Mouse (Mus musculus): ENCODE results near the gene Rfx1.

The Rfx1 gene

GRCm38 (mm10) chr8:84066291-84066930 lies at the start of gene Rfx1:
Rfx1 (plus strand) TSS chr8:84066834.
- peak; percentile 95 to 98 for DNase-seq (ENCODE audit: low spot score in 2 of 2)

GRCm38 (mm10) chr8:84019738-84020137 lies 46.9 kb upstream of the Rfx1 start:
- no peak for DNase-seq (ENCODE audit: low spot score in 2 of 2)

- DNase-seq (ENCODE audit: low spot score in 2 of 2): no peak
Observed at GRCm38 (mm10) chr8:84021096-84021495, 45.5 kb upstream of the Rfx1 start, which contains the start of gene Palm3. Palm3 (plus strand) TSS chr8:84021471.

GRCm38 (mm10) chr8:84021569-84021968 lies 45.1 kb upstream of the Rfx1 start:
- DNase-seq (ENCODE audit: low spot score in 2 of 2): no peak

- no peak for DNase-seq (ENCODE audit: low spot score in 2 of 2)
Observed at GRCm38 (mm10) chr8:84023085-84023484, 43.5 kb upstream of the Rfx1 start.

DNA sequence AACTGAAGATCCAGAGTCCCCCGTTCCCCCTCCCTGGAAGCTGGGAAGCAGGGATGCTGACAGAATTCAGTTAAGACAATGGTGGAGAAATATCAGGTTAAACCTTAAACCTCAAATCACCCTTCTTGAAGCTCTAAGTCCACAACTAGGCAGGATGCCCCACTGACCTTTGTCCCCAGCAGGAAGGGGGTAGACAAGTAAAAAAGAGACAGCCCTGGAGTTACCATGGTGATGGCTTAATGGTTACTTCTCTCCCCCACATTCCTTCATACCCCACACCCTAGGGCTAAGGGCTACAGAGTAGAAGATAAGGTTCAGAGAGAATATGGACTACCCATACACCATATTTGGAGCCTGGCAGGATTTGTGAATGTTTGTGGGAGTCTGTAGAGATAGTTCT lies 43.0 kb upstream of the Rfx1 start:
- DNase-seq (ENCODE audit: low spot score in 2 of 2): no peak

- DNase-seq (ENCODE audit: low spot score in 2 of 2): peak; percentile 56 to 76
Observed at GRCm38 (mm10) chr8:84024171-84024570, 42.5 kb upstream of the Rfx1 start.

DNA sequence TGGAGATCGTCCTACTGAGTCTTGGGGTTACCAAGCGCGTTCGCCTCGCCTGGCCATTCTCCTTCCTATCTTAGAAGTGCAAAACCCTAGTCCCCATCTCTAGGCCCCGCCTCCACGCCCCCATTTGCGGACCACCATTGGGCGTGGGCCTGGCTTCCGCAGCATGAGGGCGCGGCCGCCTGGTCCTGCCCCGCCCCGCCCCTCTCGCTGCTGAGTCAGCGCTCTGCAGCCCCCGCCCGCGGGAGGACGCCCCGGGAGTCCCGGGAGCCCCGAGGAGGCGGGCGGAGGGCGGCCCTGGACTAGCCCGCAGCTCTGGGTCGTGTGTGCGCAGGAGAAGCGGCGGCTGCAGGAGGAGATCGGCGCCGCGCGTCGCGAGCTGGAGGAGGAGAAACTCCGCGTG lies 40.8 kb upstream of the Rfx1 start:
- peak in 1 of 2 experiments; percentile 55 for DNase-seq (ENCODE audit: low spot score in 2 of 2)

DNA sequence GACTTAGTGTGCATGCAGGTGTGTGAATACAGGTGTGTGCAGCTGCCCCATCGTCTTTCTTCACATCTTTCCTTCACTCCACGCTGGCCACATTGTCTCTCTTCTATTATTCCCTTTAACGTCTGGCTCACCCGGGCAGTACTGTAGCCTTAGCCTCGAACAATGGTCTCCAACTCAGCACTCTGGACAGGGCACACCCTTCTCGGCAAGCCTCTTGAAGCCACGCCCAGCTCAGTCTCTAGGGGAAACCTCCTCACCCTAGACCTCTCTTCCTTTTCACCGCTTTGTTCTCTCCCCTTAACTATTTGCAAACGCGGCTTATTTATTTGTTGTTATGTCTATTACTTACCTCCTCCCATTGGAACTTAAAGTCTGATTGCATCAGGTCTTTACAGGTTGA lies 39.2 kb upstream of the Rfx1 start:
- peak in 1 of 2 experiments; percentile 75 for DNase-seq (ENCODE audit: low spot score in 2 of 2)

DNA sequence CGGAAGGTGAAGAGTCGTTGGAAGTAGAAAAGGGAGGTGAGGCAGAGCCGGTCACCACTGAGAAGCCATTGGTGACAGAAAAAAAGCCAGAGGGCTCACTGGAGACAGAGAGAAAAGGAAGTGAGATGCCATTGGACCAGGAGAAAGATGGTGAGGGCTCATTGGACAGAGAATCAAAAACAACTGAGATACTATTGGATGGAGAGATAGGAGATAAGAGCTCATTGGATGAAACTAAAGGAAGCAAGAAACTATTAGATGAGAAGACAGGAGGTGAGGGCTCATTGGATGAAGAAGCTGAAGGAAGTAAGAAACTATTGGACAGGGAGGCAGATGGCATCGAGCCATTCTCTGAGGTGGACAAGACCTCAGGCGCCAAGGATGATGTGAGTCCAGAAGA lies 37.4 kb upstream of the Rfx1 start:
- DNase-seq (ENCODE audit: low spot score in 2 of 2): no peak

GRCm38 (mm10) chr8:84032777-84033176 lies 33.9 kb upstream of the Rfx1 start:
- no peak for DNase-seq (ENCODE audit: low spot score in 2 of 2)

GRCm38 (mm10) chr8:84038015-84038414 lies 28.6 kb upstream of the Rfx1 start:
- DNase-seq (ENCODE audit: low spot score in 2 of 2): no peak

DNA sequence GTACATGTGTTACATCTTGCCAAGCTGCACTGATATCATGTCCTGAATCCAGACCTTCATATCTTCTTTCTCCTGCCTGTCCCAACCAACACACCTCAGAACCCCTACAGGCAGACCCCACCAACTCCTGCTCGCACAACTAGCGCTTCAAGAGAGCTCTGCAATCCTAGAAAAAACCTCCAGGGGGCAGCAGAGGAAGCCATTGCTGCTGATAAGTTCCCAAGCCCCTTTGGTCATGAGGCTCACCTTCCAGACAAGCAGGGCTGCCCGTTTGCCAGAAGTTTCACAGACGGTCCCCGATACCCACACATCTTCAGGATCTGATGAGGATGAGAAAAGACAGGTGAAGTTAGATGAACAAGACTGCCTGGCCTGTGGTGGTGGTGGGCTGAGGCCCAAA lies 27.6 kb upstream of the Rfx1 start:
- DNase-seq (ENCODE audit: low spot score in 2 of 2): peak; percentile 56 to 79

- peak; percentile 44 to 68 for DNase-seq (ENCODE audit: low spot score in 2 of 2)
Observed at GRCm38 (mm10) chr8:84042066-84042947, 24.3 kb upstream of the Rfx1 start, which contains the start of gene Il27ra. Il27ra (minus strand) TSS chr8:84042589.

DNA sequence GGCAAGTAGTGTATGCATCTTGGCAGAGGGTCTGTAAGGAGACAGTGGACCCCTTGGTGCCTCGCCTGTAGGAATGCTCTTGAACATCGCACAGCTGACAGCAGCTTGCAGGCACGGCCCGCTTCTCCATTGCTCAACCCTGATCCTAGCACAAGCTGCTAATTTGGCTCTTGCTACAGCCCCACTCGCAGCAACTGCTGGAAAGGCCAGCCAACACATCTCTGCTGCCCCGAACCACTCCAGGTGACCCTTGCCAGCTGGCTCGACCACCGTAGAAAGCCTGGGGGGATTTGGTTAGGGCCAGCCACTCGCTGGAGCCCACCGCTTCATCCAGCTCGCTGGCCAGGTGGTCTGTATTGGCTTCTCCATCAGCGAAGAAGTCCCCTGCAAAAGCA lies 23.7 kb upstream of the Rfx1 start:
- no peak for DNase-seq (ENCODE audit: low spot score in 2 of 2)

GRCm38 (mm10) chr8:84044103-84044502 lies 22.5 kb upstream of the Rfx1 start:
- no peak for DNase-seq (ENCODE audit: low spot score in 2 of 2)

DNA sequence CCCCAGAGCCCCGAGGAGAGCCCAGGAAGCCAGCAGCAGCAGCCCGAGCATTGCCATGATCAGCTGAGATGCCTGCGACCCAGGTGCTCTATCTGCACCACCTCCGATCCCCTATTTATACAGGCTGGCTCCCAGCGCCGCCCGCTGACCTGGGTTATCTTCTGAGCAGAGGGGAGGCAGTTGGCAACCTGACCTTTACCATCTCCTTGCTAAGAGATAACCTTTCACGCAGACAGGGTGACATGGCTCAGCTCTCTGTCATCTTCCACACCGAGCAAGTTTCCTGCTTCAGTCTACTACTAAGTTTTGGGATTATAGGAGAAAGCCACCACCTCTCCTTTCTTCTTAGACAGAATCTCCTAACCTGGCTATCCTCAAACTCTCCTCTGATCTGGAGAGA lies 21.7 kb upstream of the Rfx1 start, which contains the start of gene Rln3:
Rln3 (minus strand) TSS at position 101 of the 400 bp plus-strand sequence.
- DNase-seq (ENCODE audit: low spot score in 2 of 2): no peak

- no peak for DNase-seq (ENCODE audit: low spot score in 2 of 2)
Observed at GRCm38 (mm10) chr8:84046505-84046904, 20.1 kb upstream of the Rfx1 start.

GRCm38 (mm10) chr8:84048171-84048570 lies 18.5 kb upstream of the Rfx1 start:
- no peak for DNase-seq (ENCODE audit: low spot score in 2 of 2)

DNA sequence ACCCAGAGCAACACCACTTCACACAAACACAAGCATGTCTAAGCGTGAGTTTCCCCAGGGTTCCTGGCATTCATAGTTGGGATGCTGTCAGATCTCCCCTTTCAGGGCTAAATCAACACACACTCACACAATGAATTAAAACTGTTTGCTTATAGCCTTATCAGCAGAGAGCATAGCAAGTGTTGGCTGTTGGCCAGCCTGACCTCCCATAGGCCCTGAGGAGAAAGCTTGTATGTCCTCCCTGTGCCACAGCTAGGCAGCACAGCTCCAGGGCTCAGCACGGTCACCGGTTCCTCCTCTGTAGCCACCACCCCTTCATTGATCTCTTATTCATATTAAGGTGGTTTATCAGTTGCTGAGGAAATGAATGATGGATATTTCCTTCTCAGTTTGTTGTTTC lies 13.9 kb upstream of the Rfx1 start:
- DNase-seq (ENCODE audit: low spot score in 2 of 2): peak in 1 of 2 experiments; percentile 58

- DNase-seq (ENCODE audit: low spot score in 2 of 2): no peak
Observed at GRCm38 (mm10) chr8:84053229-84053628, 13.4 kb upstream of the Rfx1 start.

- DNase-seq (ENCODE audit: low spot score in 2 of 2): no peak
Observed at GRCm38 (mm10) chr8:84057827-84058226, 8.8 kb upstream of the Rfx1 start.

DNA sequence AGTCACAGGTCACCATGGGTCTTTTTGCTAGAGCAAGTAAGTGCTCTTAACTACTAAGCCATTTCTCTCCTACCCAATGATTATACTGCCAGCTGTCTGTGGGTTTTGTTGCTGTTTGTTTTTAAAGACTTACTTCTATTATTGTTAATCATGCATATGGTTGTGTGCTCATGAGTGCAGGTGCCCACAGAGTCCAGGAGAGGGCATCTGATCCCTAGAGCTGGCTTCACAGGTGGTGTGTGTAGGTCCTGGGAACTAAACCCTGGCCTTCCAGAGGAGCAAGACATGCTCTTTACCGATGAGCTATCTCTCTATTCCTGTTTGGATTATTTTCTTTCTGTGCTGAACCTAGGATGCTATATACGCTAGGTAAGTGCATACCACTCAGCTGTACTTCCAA lies 7.4 kb upstream of the Rfx1 start:
- no peak for DNase-seq (ENCODE audit: low spot score in 2 of 2)

Measured in spleen, postnatal 10 days (tissue).